Mouse (Mus musculus) c-Kit-positive CD71-positive TER-119-negative erythroid progenitor cells, embryonic 14.5 days (primary cell): Measurements from ENCODE around the gene Bin2.
"Not testable (repeated sequence)": the region's sequence is repeated elsewhere in the genome, so short reads cannot be mapped to it uniquely, and the experiment has no call there.

Experiments used
- DNase-seq: peaks from one replicate; pipeline ENCODE4 v3.0.0-alpha.2; 2013; ENCODE audit warnings: low read depth

Gene Bin2

GRCm38 (mm10) chr15:100646161-100646560 is 23.2 kb downstream of the Bin2 start:
- no peak for DNase-seq

GRCm38 (mm10) chr15:100642451-100642850 is 26.9 kb downstream of the Bin2 start:
- DNase-seq = no peak

- no peak for DNase-seq
Measured at GRCm38 (mm10) chr15:100641226-100641810, 28.0 kb downstream of the Bin2 start.

- no peak for DNase-seq
Measured at GRCm38 (mm10) chr15:100639972-100640750, 29.2 kb downstream of the Bin2 start.

GRCm38 (mm10) chr15:100637661-100638060 is 31.7 kb downstream of the Bin2 start:
- no peak for DNase-seq

GRCm38 (mm10) chr15:100636700-100637501 is 32.5 kb downstream of the Bin2 start, which contains the start of gene Smagp:
Gene Smagp (minus strand): TSS chr15:100636940.
- no peak for DNase-seq

GRCm38 (mm10) chr15:100635851-100636645 is 33.3 kb downstream of the Bin2 start:
- DNase-seq = no peak

GRCm38 (mm10) chr15:100635239-100635638 is 34.1 kb downstream of the Bin2 start:
- no peak for DNase-seq

GRCm38 (mm10) chr15:100633341-100633740 is 36.0 kb downstream of the Bin2 start:
- no peak for DNase-seq

GRCm38 (mm10) chr15:100632323-100632722 is 37.0 kb downstream of the Bin2 start:
- no peak for DNase-seq

- DNase-seq = no peak
Measured at GRCm38 (mm10) chr15:100631454-100632170, 37.7 kb downstream of the Bin2 start.

GRCm38 (mm10) chr15:100630126-100630525 is 39.2 kb downstream of the Bin2 start:
- no peak for DNase-seq

- DNase-seq = no peak
Measured at GRCm38 (mm10) chr15:100628797-100629196, 40.6 kb downstream of the Bin2 start.

- DNase-seq = no peak
Measured at GRCm38 (mm10) chr15:100627774-100628370, 41.5 kb downstream of the Bin2 start.

- no peak for DNase-seq
Measured at GRCm38 (mm10) chr15:100627287-100627686, 42.1 kb downstream of the Bin2 start.

GRCm38 (mm10) chr15:100624435-100624834 is 44.9 kb downstream of the Bin2 start:
- DNase-seq = no peak

- no peak for DNase-seq
Measured at GRCm38 (mm10) chr15:100623754-100624153, 45.6 kb downstream of the Bin2 start.

- DNase-seq = no peak
Measured at GRCm38 (mm10) chr15:100622164-100622563, 47.2 kb downstream of the Bin2 start.

GRCm38 (mm10) chr15:100621671-100622070 is 47.7 kb downstream of the Bin2 start:
- not testable (repeated sequence) for DNase-seq

GRCm38 (mm10) chr15:100619200-100619599 is 50.2 kb downstream of the Bin2 start:
- DNase-seq = no peak

GRCm38 (mm10) chr15:100616221-100616620 is 53.1 kb downstream of the Bin2 start:
- no peak for DNase-seq
